Mouse (Mus musculus) right cerebral cortex, postnatal 36 days (tissue): ENCODE measurements around the gene Ppp5c.

Experiments used
- DNase-seq, 2 experiments: peaks; one replicate each; pipeline ENCODE4 v3.0.0; 2022; ENCODE audit warnings: low spot score in 2 of 2, mixed read lengths in 1 of 2

Gene Ppp5c

DNA sequence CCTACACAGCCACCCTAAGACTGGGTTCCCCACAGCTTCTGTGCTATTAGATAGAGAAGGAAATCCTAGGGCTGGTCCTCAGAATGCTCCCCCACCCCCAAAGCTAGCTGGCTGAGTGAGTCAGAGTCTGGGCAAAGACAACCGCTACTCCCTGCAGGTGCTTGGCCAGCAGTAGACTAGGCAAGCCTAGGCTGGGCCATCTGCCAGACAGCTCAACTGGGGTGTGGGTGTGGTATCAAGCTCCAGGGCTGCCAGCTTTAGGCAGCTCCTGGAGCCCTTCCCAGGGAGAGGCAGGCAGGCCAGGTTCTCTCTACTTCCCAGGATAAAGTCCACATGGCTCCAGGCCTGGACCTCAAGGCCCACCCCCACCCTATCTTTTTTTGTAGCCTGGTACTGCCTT is 10.7 kb downstream of the Ppp5c start:
- DNase-seq: peak; percentile 95 to 97

DNA sequence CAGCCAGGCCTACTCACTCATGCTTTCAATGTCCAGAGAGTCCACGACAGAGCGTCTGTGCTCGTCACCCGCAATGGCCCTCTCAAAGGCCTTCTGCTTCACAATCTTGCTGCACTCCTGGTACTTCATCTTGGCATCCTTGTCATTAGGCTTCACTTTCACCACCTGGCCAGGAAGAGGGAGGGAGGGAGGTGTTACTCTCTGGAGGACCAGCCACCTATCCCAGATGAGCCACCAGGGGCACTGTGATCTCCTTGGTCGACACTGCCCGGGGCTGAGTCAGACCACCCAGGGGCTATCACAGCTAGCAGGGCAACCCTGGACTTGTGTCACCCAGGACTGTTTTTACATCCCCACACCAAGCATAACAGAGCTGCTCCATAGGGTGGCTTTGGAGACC is 12.3 kb downstream of the Ppp5c start:
- DNase-seq: no peak

DNA sequence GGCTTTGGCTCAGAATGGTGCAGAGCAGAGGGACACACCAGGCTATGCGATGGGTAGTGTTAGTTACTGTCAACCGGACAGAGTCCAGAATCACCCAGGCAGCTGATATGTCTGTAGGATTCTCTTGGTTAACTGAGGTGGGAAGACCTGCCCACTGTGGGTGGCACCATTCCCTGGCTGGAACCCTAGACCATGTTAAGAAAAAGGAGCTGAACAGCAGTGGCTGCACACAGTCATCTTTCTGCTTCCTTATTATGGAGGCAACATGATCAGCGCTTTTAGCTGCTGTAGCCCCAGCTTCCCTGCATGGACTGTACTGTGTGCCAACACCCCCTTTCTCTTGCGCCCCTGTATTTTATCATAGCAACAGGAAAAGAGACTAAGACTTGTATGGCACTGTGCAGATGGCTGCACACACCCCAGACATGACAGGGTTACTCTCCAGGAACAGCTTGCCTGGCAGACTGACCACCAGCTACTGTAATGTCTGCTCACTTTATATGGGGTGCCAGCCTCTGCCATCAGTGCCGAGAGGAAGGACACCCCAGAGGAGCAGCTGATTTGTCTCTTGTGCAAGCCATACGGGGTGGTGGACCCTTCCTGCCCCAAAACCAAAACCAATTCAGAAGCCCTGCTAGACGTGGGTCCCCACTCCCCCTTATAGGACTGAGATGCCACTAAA is 15.7 kb downstream of the Ppp5c start:
- no peak for DNase-seq

DNA sequence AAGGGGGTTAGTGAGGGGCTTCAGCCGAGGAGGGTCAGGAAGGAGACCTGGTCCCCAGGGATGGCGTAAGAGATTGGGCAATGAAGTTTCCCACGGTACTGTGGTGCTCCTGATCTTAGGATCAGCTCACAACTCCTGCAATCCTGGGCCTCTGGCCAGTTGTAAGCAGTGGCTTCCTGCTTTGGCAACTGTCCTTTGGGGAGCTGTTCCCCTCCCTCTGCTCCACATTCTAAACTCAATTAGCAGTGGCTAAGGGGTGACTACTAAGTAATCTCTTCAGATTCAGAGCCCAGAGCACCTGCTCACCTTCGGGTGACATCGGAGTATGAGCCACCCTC is 17.7 kb downstream of the Ppp5c start:
- DNase-seq: no peak

DNA sequence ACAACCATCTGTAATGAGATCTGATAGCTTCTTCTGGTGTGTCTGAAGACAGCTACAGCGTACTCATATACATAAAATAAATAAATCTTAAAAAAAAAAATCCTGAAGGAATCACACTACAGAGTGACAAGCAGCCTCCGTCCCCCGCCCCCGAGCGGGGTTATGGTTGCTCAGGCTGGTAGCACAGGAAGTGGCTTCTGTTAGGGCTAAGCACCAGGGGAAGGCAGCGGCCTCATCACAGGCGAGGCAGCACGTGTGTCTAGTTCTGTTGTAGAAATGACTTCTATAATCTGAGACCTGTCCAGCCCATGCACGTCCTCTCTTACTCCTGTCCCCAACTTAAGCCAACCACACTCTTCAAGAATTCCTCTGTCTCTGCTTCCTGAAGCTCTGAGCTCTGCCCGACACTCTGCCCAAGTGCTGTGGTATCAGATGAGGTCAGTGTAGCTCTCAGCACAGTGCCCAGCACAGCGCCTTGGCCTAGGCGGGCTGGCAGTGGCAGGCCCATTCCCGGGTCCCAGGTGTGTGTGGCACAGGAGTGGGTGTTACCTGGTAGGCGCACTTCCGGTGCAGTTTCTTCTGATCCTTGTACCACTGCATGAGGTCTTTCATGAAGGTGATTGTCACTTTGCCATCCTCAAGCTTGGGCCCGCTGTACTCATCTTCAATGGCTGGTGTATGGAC is 18.3 kb downstream of the Ppp5c start:
- no peak for DNase-seq

DNA sequence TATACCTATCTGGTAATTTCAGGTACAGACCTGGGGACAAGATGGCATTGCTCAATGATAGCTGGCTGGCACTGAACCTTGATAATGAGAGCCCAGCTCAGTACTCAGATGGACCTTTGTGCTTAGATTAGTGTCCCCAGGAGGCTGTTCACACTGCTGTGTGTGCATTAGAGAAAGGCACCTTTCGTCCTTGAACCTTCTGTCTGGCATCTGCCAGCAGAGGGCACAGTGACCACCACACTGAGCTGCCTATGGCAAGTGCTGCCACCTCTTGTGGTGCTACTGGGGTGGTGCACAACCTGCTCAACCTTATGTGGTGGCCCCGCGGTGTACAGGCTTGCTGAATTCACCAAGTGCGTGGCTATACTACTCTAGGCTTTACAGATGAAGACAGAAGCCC is 20.4 kb downstream of the Ppp5c start:
- DNase-seq: no peak

DNA sequence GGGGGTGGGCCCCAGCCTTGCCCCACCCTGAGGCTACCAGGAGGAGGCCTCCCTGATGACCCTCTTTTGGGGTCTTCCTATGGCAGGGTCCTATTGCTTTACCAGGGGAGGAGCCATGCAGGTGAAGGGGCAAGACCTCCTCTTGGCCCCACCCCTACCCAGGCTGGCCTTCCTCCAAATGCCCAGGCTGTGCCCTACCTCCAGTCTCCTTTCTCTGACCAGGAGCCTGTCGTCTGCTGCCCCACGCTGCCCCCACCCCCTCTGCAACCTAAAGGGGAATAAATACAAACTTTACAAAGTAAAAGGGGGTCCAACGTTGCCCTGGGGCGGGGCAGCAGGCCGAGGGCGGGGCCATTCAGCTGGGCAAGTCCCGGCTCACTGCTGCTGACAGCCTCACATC is 23.0 kb downstream of the Ppp5c start:
- DNase-seq: no peak

DNA sequence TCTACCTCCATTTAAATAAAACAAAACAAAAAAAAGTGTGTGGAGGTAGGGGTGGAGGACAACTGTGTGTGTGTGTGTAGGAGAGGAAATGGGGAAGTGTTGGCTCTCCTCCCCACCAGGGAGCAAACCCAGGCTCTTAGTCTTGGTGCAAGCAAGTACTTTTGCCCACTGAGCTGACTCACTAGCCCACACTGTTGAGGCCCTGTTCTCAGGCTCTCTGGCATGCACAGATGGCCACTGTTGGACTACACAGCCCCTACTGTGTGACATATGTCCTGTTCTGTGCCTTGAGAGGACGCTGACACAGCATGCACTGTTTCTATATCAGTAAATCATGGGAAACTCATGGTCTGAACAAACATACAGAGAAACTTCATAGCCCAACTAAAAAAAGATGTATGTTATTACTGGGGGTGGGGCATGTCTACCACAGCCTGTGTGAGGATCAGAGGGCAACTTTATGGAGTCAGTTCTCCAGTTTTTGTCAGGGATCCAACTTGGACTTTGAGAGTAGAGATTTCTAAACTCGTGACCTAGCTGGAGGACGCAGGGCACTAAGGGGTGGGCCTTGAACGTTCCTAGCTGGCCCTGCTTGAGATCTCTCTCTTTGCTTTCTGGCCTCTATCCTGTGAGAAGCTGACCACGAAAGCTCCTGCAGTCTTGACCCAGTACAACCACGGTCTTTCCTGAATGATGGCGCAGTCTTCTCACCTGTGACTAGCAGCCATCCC is 24.3 kb downstream of the Ppp5c start:
- no peak for DNase-seq

DNA sequence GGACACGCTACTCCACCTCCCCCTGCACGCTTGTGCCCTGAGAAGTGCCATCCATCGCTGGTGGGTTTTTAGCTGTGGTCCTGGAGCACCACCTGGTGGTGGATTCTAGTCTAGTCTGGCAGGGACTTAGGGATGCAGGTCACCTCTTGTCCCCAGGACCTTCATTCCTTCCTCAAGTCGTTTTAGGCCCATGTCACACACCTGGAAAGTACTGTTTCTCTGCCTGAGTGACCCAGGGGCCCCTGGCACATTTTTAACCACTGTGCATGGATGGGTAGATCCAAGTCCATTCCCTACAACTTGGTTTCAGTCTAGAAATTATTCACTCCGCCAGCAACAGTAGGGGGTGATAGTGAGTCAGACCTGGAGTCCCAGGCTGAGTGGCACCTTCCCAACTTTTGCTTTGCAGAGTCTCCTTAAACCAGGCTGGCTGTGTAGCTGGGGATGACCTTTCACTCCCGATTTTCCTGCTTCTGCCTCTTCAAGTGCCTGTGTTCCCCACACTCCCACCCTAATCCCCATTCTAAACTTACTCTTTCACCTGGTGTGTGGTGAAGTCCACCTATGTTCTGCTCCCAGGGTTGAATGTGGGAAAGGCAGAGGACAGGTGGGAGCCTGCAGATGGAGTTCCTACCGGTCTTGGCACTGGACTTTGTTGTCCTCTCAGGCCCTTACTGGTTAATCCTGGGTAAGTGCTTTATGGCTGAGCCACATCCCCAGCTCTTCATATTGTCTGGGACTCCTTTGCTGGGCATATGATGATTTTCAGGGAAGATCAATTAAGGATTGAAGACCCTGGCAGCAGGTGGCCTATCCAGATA is 25.1 kb downstream of the Ppp5c start:
- peak; percentile 69 to 70 for DNase-seq

DNA sequence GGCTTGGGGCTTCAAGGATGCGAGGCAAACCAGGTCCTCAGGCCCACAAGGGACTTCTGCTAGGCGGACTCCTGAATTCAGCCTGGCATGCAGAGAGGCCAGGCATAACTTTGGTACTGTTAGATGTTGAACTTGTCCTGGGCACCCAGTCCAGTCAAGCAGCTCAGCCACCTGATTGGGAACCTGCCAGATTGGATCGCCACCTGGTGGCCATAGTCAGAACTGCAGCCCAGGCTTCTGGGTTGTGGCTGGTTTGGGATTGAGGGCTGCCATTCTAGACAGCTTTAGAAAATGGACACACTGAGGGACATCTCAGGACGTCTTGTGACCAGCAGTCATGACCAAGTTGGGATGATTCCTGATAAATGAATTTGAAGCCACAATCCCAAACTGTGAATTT is 28.1 kb downstream of the Ppp5c start:
- DNase-seq: peak; percentile 68 to 79

DNA sequence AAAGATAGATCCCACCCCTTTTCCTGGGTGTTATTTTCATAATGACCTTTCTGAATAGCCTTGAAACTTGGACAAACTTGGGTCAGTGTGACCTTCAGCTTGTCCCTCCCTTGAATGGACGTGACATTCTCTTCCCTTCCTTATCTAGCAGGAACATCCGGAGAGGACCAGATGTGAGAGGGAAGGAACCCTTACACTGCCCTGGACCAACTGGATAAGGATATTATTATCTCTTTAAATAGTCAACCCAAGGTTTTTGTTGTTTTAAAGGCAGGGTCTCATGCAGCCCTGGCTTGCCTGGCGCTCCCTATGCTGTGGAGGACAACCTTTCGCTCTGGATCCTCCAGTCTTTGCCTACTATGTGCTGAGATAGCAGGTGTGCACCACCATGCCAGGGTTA is 28.5 kb downstream of the Ppp5c start:
- DNase-seq: no peak

DNA sequence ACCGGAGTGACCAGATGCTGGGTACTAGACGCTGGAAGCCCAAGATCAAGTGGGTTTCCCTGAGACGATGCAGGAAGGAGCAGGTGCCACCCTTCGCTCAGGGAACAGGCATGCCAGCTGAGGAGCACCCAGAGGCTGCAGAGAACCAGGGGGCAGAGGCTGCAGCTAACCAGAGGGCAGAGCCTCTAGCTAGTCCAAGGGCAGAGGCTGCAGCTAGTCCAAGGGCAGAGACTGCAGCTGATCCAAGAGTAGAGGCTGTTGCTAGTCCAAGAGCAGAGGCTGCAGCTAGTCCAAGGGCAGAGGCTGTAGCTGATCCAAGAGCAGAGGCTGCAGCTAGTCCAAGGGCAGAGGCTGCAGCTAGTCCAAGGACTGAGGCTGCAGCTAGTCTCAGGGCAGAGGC is 32.4 kb downstream of the Ppp5c start:
- no peak for DNase-seq

DNA sequence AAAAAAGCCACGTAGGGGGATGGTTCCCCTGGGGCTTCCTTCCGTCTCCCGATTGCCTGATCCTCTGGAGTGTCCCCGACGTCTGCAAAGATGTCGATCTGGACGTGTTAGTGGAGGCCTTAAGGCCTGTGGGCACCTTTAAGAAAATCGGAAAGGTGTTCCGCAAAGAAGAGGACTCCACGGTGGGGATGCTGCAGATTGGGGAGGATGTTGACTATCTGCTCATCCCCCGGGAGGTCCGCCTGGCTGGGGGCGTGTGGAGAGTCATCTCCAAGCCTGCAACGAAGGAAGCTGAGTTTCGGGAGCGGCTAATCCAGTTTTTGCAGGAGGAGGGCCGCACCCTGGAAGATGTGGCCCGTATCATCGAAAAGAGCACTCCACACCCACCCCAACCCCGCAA is 33.3 kb downstream of the Ppp5c start:
- no peak for DNase-seq

DNA sequence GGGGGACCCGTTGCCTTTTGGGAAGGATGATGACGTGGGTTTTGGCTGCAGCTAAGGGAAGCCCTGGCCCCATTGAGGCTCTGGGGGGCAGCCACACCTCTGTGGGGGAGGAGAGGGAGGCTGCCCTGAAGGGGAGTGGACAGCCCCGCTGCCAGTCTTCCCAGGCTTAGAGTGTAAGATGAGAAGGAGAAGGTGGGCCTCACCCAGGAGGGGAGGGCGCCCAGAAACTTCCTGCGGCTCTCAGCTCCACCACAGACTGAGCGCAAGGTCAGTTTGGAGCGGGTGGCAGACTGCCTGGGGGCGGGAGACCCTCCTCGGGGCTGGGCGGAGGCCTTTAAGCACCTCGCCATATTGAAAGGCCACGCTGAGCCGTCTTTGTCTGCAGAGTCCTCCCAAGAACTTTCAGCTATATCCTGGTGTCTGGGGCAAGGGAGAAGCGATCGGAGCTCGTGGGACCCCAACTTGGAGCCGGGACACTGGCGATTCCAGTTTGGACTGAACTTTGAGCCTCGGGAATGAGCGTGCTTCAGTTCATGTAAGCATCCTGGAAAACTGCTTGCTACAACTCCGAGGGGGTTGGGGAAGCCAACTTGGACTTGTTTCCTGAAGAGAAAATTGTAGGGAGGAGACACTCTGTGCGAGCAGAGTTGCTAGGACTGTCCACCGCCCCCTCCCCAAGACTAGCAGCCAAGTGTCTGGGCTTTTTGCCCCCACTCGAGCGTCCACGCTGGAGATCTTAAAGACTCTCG is 33.9 kb downstream of the Ppp5c start:
- DNase-seq: no peak

DNA sequence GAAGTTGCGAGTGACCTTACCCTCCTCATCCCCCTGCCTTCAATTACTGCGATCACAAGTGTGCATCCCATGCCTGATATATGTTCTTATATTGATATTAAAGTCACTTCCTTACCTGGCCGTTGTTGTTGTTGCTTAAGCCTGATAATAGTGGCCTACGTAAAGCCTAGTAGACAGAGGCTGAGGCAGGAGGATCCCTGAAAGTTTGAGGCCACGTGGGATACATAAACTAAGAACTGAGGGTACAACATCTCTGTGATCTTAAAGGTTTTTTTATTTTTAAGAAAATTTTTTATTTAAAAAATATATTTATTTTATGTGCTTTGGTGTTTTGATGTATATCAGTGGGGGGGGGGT is 35.3 kb downstream of the Ppp5c start, which contains the start of gene Ccdc8:
Gene Ccdc8 (plus strand): TSS at position 258 of the 357 bp plus-strand sequence.
- no peak for DNase-seq

DNA sequence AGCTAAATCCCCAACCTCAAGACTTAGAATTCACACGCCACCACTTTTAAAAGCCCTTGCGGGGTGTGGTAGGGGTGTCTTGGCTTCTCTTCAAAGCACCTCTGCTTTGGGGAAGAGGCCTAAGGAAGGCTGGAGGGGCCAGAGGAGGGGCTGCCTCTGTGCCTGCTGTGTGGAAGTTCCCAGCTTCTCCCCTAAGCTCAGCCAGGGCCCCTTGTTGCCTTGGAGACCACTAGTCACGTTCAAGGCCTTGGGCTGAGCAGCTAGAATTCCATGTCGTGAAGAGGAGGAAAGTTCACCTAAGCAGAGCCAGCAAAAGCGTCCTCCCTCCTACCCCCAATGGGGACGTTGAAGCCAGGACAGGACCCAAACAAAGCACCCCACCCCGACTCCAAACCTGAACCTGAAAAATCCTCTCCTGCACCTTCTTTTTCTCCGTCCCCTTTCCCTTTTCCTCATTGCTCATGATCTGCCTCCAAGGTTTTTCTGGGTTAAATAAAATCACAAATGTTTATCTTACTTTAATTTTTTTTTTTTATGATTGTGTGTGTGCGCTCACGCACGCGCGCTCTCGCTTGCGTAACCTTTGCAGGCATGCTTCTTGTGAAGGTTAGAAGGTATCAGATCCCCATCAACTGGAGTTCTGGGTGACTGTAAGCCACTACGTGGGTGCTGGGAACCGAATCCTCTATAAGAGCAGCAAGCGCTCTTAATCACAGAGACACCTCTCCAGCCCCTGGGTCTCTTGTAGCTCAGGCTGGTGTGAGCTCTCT is 35.9 kb downstream of the Ppp5c start:
- DNase-seq: no peak

DNA sequence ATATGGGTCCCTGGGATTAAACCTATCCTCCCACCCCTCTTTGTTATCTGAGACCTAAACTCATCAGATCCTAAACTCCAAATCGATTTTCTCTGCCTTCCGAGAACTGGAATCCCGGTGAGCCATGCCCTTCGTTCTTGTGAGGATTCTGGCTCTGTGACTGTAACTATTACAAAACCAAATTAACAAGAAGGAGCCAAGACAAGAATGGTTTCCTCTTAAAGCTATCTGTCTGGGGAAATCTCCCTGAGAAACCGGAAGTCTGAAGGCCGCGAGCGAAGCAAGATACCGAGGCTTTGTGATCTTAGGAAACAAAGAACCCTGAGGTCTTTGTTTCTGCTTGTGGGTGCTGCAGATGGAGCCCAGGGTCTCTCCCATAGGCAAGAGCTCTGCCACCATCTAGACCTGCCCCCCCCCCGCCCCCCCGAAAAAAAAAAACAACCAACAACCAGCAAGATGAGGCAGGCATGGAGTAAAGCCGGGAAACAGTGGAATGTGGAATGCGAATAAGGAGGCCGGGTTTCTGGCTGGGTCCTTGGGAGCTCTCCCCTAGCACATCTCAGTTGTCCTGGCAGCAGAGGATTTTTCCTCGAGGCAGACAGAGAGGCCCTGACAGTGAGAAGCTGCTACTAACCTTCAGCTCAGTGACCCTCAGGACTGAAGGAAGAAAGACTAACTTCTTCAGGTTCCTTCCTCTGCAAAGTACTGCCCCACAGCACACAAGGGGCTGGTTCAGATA is 37.5 kb downstream of the Ppp5c start:
- no peak for DNase-seq

DNA sequence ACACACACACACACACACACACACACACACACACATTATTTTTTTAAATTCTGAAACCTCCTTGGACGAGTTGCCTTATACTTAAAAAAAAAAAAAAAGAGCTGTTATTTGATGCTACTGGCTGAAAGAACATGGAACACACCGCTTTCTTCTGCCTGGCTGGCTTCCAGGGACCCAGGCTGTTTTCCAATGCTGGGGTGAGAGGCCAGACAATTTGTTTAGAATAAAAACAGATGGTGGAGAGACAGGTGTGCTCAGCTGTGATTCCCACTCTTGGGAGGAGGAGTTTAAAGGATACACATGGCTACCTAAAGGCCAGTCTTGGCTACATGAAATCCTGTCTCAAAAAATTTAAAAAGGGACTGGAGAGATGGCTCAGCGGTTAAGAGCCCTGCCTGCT is 39.3 kb downstream of the Ppp5c start:
- DNase-seq: no peak

DNA sequence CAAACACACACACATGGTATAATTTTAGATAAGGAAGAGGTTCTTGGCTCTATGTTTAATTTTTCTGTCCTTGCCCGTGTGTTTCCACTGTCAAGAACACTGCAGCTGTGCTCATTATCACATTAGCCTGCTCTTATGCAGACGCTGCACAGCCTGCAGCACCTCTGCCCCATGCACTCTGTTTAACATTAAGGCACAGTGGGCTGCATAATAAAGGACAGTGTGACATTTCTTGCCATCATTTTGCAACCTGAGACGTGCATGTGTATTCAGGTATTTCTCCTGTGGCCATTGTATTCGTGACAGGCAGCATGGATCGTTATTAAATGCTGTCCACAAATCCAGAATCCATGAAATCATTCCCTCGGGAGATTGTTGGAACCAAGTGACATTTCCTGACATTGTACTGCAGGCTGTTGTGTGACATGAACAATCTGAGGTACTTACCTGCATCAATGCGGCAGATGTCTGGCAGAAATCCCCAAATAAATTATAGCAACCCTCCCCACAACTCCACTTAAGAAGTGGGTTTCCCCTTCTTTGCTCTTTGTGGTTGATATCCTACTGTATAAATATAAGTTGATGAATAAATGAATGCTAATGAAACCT is 40.1 kb downstream of the Ppp5c start:
- DNase-seq: no peak
